Mouse (Mus musculus): Measurements from ENCODE around the gene Hinfp. TPM values are rescaled to one million over a fixed set of nuclear protein-coding genes. Genes with fewer than 3 reads are reported as not detected.

Gene Hinfp
- polyA plus RNA-seq, 1 experiment from 2014 or later: 11.5 TPM

DNA sequence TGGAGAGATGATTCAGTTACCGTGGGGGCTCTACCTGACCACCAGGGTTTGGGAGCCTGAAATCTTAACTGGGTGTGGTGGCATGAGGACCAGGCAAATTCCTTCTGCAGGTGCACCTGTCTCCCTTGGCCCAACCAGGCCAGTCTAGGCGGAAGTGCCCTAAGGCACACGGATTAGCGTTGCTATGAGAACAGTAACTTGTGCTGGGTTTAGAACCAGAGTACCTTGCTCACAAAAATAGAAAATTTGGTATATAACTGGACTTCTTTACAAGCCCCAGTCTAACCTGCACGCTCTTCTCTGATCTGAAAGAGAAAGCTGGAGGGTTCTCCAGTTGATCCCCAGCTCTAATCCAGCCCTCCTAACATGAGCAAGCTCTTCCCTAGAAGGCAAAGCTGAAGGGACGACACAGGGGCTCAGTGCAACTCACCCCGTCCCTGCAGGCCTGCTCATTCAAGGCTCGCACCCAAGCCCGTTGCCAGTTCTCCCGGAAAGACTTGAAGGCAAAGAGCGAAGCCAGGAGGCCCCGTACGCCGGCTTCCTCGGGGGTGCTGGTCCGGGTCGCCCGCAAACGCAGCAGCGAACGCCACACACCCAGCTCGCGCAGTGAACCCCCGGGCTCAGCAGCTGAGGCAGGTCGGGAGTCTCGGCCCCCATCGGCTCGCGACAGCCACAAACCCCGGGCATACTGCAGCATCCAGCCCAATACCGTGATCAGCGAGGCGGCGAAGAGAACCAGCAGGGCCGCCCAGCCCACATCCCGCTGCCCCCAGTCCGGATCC lies 13.8 kb upstream of the Hinfp start:
- DNase-seq (no peak), ATAC-seq (ENCODE audit: low read depth) (no peak)
- 3% methylated on average over 37 of the region's 37 CpGs for WGBS (ENCODE audit: insufficient replicate concordance)
- peaks cover 47% of the 10 kb centered on the region for H3K4me1 ChIP-seq (replicated peaks)
- H3K9me3 ChIP-seq (replicated peaks): no peaks in the 10 kb centered on the region
- peaks cover 36% of the 10 kb centered on the region for H3K36me3 ChIP-seq
- peak overlapping the region; percentile 99 for H3K4me3 ChIP-seq (replicated peaks)
- peak overlapping the region; percentile 92 for H3K4me2 ChIP-seq
- peak overlapping the region; percentile 91 for H3K27ac ChIP-seq
- H3K9ac ChIP-seq: peak overlapping the region; percentile 99
- no peaks in the 10 kb centered on the region for H3K27me3 ChIP-seq

DNA sequence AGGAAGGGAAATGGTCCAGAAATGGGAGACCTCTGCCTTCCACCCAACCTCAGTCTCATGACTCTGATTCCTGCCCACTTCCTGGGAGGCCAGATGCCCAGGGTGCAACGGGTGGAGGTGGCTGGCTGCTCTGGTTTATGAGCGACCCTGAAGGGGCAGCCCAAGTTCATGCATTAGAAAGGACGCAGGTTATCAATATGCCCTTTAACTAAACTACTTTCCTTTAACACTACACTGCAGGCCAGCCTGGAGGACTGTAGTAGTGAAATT lies 13.3 kb upstream of the Hinfp start:
- DNase-seq: no peak
- H3K9ac ChIP-seq: peak overlapping the region; percentile 99
- ATAC-seq (ENCODE audit: low read depth): no peak

DNA sequence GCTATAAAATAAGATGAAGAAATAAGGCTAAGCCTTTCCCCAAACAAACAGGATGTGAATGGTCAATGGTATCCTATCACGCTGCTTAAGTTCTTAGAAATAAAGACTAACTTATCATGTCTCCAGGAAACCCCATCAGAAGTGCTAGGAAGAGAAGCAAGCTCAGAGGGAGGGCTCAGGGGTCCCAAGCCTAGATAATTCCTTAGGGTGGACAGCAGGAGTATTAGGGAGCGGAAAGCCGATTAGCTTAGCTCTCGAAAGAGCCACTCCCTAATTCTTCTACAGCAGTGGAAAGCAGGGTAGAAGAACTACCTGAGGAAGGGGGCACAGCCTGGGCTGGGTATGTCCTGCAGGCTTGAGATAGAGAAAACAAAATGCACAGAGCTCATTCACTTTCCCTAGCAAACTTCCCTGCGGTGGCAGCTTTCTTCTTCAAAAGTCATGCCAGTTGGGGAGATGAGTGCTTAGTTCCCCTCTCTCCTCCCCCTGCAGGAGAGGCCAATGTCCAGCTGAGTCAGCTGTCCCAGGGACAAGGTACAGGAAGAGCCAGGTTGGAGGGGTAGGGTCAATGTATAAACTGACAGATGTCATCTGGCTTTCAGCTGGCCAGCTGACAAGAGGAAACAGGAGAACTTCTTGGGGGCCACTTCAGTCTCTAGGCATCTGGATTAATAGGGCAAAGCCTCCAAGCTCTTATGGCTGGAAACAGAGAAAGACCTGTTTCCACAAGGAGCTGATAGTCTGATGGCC lies 12.8 kb upstream of the Hinfp start:
- WGBS (ENCODE audit: insufficient replicate concordance): 54% methylated on average over 5 of the region's 5 CpGs
- DNase-seq: no peak

More for the DNA sequence above, 13.3 kb upstream of the Hinfp start:
- peaks cover 45% of the 10 kb centered on the region for H3K4me1 ChIP-seq (replicated peaks)
- H3K9me3 ChIP-seq (replicated peaks): no peaks in the 10 kb centered on the region
- peaks cover 41% of the 10 kb centered on the region for H3K36me3 ChIP-seq
- peak overlapping the region; percentile 92 for H3K4me2 ChIP-seq
- WGBS (ENCODE audit: insufficient replicate concordance): 30% methylated on average over 3 of the region's 3 CpGs
- H3K27me3 ChIP-seq: no peaks in the 10 kb centered on the region
- peak overlapping the region; percentile 99 for H3K4me3 ChIP-seq (replicated peaks)
- peak overlapping the region; percentile 91 for H3K27ac ChIP-seq

DNA sequence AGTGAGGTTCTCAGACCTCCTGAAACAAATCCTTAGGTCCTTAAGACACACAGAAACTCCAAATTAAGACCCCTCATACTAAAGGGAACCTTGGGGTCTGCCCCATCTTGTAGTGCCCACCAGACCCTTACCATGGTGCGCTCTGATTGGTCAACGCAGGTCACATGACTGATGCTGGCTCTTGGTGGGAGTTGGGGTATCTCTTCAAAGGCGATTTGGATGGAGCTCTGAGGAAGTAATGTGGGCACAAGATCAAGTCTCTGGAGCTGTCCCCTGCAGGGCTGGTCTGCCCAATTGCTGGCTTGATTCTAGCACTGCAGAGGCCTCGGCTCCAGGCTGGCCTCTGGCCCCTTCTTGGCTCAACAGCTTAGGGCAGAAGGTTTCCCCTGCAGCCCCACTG lies 12.0 kb upstream of the Hinfp start:
- Histone ChIP-seq H3K4me3 (replicated peaks) (peak overlapping the region; percentile 99), H3K27ac (no peak overlapping the region), H3K27me3 (no peaks in the 10 kb centered on the region), H3K36me3 (peaks cover 54% of the 10 kb centered on the region), H3K4me1 (replicated peaks) (peaks cover 45% of the 10 kb centered on the region), H3K4me2 (peak overlapping the region; percentile 92), H3K9me3 (replicated peaks) (no peaks in the 10 kb centered on the region), H3K9ac (peak overlapping the region; percentile 99)
- DNase-seq (no peak), ATAC-seq (ENCODE audit: low read depth) (no peak)
- WGBS (ENCODE audit: insufficient replicate concordance): 82% methylated on average over 4 of the region's 4 CpGs

More for the DNA sequence above, 12.8 kb upstream of the Hinfp start:
- peaks cover 46% of the 10 kb centered on the region for H3K36me3 ChIP-seq
- H3K4me2 ChIP-seq: peak overlapping the region; percentile 92
- H3K9me3 ChIP-seq (replicated peaks): no peaks in the 10 kb centered on the region
- peak overlapping the region; percentile 91 for H3K27ac ChIP-seq
- peak overlapping the region; percentile 99 for H3K4me3 ChIP-seq (replicated peaks)
- H3K4me1 ChIP-seq (replicated peaks): peaks cover 45% of the 10 kb centered on the region
- peak overlapping the region; percentile 99 for H3K9ac ChIP-seq
- no peaks in the 10 kb centered on the region for H3K27me3 ChIP-seq
- no peak for ATAC-seq (ENCODE audit: low read depth)

DNA sequence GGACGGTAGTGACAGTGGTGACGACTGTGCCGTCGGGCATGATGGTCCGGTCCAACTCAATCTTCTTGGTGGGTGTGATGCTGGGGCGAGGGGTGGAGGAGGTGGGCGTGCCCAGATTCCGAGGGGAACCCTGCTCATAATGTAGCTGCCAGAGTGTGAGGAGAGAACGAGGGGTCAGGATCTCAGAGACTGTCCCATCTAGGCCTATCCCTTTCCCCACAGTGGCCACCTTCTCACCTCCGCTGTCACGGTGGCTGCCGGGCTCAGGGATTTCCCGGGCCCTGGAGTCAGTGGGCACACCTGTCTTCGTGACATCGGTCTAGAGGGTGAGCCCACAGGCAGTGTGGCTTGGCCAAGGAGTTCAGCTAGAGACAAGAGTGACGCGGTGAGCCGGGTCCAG lies 9.4 kb upstream of the Hinfp start:
- no peaks in the 10 kb centered on the region for H3K27me3 ChIP-seq
- H3K9me3 ChIP-seq (replicated peaks): no peaks in the 10 kb centered on the region
- H3K4me2 ChIP-seq: no peak overlapping the region
- H3K36me3 ChIP-seq: peaks cover 77% of the 10 kb centered on the region
- no peak overlapping the region for H3K9ac ChIP-seq
- DNase-seq (no peak), ATAC-seq (ENCODE audit: low read depth) (no peak)
- no peak overlapping the region for H3K4me3 ChIP-seq (replicated peaks)
- H3K27ac ChIP-seq: no peak overlapping the region
- H3K4me1 ChIP-seq (replicated peaks): peaks cover 50% of the 10 kb centered on the region
- WGBS (ENCODE audit: insufficient replicate concordance): 95% methylated on average over 18 of the region's 18 CpGs

DNA sequence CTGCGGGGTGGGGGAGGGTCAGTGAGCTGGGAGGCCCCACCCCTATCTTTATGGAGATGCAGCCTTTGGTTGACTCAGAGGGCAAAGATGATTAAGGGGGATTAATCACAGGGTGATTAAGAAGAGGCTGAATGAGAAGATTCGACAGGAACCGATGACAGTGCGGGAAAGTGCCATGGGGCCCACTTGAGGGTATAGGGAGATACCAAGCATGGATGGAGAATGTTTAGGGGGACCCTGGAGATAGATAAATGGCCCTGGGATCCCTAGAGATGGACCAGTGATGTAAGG lies 8.7 kb upstream of the Hinfp start:
- Histone ChIP-seq H3K9ac (no peak overlapping the region), H3K9me3 (replicated peaks) (no peaks in the 10 kb centered on the region), H3K4me3 (replicated peaks) (no peak overlapping the region), H3K27ac (no peak overlapping the region), H3K4me2 (no peak overlapping the region), H3K27me3 (no peaks in the 10 kb centered on the region), H3K4me1 (replicated peaks) (peaks cover 55% of the 10 kb centered on the region), H3K36me3 (peaks cover 77% of the 10 kb centered on the region)
- DNase-seq: no peak
- 85% methylated on average over 4 of the region's 4 CpGs for WGBS (ENCODE audit: insufficient replicate concordance)
- no peak for ATAC-seq (ENCODE audit: low read depth)

DNA sequence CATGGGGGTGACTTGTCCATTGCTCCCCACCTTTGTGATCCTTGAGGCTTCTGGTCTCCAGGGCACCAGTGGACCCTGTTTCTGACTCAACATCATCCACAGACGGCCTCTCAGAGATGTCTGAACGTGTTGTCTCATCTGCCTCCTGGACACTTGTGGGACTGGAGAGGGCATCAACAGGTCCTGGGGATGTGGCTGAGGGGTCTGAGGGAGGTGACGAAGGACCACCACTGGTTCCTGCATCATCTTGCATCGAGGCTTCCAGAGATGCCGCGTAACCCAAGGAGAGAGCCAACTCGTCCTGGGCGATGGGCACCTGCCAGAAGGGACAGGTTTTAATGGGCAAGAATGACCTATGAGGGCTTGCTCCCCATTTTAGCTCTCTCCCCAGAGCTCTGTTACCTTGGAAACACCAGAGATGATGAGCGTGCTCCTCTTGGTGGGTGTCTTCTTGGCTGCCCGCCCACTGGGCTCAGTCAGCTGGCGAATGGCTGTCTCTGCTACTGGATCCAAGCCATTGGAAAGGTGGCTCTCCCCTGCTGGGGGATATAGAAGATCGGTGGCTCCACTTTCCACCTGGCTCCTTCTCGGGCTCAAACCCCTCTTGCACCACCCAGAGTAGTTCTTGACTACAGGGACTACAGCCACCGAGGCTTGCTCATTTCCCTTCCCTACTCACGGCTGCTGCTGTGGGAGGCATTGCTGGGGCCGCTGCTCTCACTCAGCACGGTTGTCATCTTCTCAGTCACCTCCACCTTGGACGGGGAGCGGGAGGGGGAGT lies 8.2 kb upstream of the Hinfp start:
- DNase-seq (no peak), ATAC-seq (ENCODE audit: low read depth) (no peak)
- no peak overlapping the region for H3K4me2 ChIP-seq
- no peaks in the 10 kb centered on the region for H3K27me3 ChIP-seq
- no peak overlapping the region for H3K27ac ChIP-seq
- peaks cover 51% of the 10 kb centered on the region for H3K4me1 ChIP-seq (replicated peaks)
- H3K9ac ChIP-seq: no peak overlapping the region
- WGBS (ENCODE audit: insufficient replicate concordance): 83% methylated on average over 19 of the region's 19 CpGs
- no peaks in the 10 kb centered on the region for H3K9me3 ChIP-seq (replicated peaks)
- no peak overlapping the region for H3K4me3 ChIP-seq (replicated peaks)
- peaks cover 77% of the 10 kb centered on the region for H3K36me3 ChIP-seq

DNA sequence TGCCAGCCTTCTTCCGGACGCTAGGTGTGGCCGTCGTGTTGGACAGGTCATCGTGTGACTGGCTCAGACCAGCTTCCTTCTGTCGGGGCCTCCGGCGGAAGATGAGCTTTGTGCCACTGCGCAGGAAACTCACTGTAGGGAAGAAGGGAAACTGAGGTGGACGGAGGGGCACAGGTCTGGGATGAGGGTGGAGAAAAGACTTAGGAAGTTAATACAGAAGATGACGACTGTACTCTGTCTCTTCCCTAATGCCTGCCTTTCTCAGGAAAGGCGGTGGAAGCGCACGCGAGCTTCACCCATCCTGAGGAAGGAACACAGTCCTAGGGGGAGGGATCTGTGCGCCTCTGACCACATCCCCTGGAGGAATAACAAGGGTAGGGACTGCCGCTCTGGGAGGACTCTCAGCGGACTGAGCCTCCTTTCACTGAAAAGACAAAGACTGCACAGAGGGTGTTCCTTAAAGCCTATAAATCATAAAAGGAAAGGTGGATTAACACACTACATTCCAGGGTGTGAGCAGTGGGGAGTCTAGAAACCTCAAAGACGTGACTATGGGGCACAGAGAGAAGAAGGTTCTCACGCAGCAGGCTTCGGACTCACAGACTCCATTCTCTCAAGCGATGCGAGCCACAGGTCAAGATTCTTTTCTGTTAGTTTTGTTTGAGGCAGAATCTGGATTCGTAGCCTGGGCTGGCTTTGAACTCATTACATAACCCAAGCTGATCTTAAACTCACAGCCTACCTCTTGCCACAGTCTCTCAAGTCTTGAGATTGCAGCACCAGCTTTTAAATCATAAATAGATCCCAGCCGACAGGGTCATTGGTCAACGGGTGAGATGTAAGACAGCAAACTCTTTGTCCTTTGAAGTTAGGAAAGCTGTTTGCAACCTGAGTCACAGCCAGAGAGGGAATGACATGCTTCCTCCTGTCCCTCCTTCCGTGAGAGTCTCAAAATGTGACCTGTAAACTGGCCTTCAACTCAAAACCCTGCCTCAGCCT lies 6.0 kb upstream of the Hinfp start:
- Histone ChIP-seq H3K27ac (0 out of 2 replicates have a peak overlapping the region, but pooled peaks have one; percentile 5), H3K4me3 (replicated peaks) (no peak overlapping the region), H3K4me1 (replicated peaks) (peaks cover 32% of the 10 kb centered on the region), H3K9ac (peak overlapping the region; percentile 33; the same call in 1 of the 2 replicates), H3K4me2 (peak overlapping the region; percentile 3; the same call in 1 of the 2 replicates), H3K36me3 (peaks cover 62% of the 10 kb centered on the region), H3K27me3 (no peaks in the 10 kb centered on the region), H3K9me3 (replicated peaks) (no peaks in the 10 kb centered on the region)
- ATAC-seq (ENCODE audit: low read depth): no peak
- DNase-seq: no peak
- 40% methylated on average over 27 of the region's 27 CpGs for WGBS (ENCODE audit: insufficient replicate concordance)

DNA sequence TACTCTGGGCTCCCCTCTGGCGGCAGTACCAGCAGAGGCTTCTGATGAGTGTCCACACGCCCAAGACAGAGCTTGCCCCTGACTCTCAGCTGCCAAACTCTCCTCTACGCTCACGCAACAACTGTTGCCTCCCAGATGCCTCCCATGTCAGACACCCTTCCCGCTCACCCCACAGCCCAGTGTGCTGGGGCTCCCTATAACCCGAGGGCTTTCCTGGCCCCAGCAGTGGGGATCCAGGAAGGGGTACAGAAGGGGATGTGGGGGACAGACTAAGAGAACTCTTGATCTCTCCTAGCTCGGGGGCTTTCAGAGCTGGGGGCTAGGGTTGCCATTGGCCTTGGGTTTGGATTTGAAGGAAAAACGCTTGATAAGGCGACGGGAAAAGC lies 5.3 kb upstream of the Hinfp start:
- H3K27me3 ChIP-seq: no peaks in the 10 kb centered on the region
- ATAC-seq (ENCODE audit: low read depth) (no peak), DNase-seq (no peak)
- H3K36me3 ChIP-seq: peaks cover 55% of the 10 kb centered on the region
- 58% methylated on average over 10 of the region's 10 CpGs for WGBS (ENCODE audit: insufficient replicate concordance)
- peak overlapping the region; percentile 3; the same call in 1 of the 2 replicates for H3K4me2 ChIP-seq
- no peak overlapping the region; the same call in 1 of the 2 replicates for H3K9ac ChIP-seq
- no peak overlapping the region for H3K4me3 ChIP-seq (replicated peaks)
- H3K9me3 ChIP-seq (replicated peaks): no peaks in the 10 kb centered on the region
- H3K27ac ChIP-seq: 0 out of 2 replicates have a peak overlapping the region, but pooled peaks have one; percentile 5
- peaks cover 38% of the 10 kb centered on the region for H3K4me1 ChIP-seq (replicated peaks)

DNA sequence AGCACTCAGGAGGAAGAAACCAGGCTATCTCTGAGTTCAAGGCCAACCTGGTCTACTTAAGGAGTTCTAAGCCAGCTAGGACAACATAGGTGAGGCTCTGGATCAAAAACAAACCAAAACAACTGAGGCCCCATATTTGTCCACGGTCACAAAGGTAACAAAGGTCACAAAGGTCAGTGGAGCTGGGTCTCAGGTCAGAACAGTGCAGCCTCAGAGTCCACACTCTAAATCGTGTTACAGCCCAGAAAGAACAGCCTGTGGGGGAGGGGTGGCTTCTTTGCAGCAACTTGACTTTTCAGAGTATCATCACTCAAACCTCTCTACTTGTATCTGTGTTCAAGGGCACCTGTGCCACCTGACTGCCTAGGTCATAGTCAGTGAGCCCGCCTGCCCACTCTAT lies 4.3 kb upstream of the Hinfp start:
- Histone ChIP-seq H3K4me1 (replicated peaks) (peaks cover 41% of the 10 kb centered on the region), H3K4me3 (replicated peaks) (no peak overlapping the region), H3K27ac (0 out of 2 replicates have a peak overlapping the region, but pooled peaks have one; percentile 1), H3K4me2 (no peak overlapping the region), H3K27me3 (no peaks in the 10 kb centered on the region), H3K36me3 (peaks cover 46% of the 10 kb centered on the region), H3K9me3 (replicated peaks) (no peaks in the 10 kb centered on the region), H3K9ac (no peak overlapping the region)
- WGBS (ENCODE audit: insufficient replicate concordance): 64% methylated on average over 3 of the region's 3 CpGs
- DNase-seq (no peak), ATAC-seq (ENCODE audit: low read depth) (no peak)
